Mouse (Mus musculus) embryonic fibroblast, embryonic 13.5 days (primary cell): ENCODE measurements around the gene Cacna1d.

Experiments used
- CTCF ChIP-seq: IDR thresholded peaks from 2 replicates; pipeline ENCODE4 v1.5.1; 2011; ENCODE audit warnings: mild to moderate bottlenecking, control low read depth, low read length, moderate library complexity, borderline replicate concordance; ENCODE audit not compliant: insufficient read depth
- POLR2A ChIP-seq: IDR thresholded peaks from 2 replicates; pipeline ENCODE4 v1.6.1; 2011; ENCODE audit warnings: low read depth, mild to moderate bottlenecking, control low read depth, low read length, moderate library complexity

DNA sequence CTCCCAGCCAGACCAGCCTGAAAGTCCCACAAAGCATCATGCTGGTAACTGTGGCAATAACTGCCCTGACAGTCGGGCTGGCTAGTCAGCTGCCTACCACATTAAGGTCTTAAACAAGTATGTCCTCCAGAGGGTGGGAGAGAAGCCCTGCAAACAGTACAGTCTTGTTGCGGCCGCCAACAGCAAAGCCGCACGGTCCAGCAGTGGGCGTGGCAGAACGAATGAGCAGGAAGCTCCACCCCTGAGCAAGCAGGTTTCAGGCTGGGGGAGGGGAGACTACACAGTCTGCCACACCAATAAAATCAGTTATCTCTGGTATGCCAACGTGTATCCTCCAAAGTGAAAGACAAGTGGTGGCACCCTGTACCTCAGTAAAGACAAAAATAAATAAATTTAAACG, 61.6 kb downstream of the Cacna1d start:
- TF ChIP-seq POLR2A (no peak), CTCF (no peak)
